Mouse (Mus musculus) lung, postnatal 0 days (tissue): Measurements from ENCODE around the gene Mat2b.

Source experiments
- CTCF ChIP-seq: IDR thresholded peaks from 2 replicates; pipeline ENCODE4 v1.5.1; 2016; ENCODE audit warnings: antibody characterized with exemption, mild to moderate bottlenecking
- EP300 ChIP-seq: IDR thresholded peaks from 2 replicates; pipeline ENCODE4 v1.6.1; 2016; ENCODE audit warnings: antibody characterized with exemption, mild to moderate bottlenecking, control low read depth

GRCm38 (mm10) chr11:40649726-40650445, 45.1 kb downstream of the Mat2b start:
- no peak for TF ChIP-seq CTCF
- TF ChIP-seq EP300 = no peak
